Mouse (Mus musculus) right cerebral cortex, adult 2 months (tissue): ENCODE measurements around the gene Pakap.

ENCODE experiments used
- DNase-seq, 2 experiments: peaks; one replicate each; pipeline ENCODE4 v3.0.0; 2021 to 2022; ENCODE audit warnings: low spot score in 2 of 2

Pakap gene

GRCm38 (mm10) chr4:57798286-57799018 lies 230.5 kb downstream of the Pakap start:
- DNase-seq = no peak

GRCm38 (mm10) chr4:57799297-57799696 lies 231.3 kb downstream of the Pakap start:
- DNase-seq = no peak

GRCm38 (mm10) chr4:57801239-57801638 lies 233.3 kb downstream of the Pakap start:
- no peak for DNase-seq

GRCm38 (mm10) chr4:57801986-57802385 lies 234.0 kb downstream of the Pakap start:
- no peak for DNase-seq

GRCm38 (mm10) chr4:57802411-57802810 lies 234.4 kb downstream of the Pakap start:
- DNase-seq = no peak

GRCm38 (mm10) chr4:57804902-57805301 lies 236.9 kb downstream of the Pakap start:
- no peak for DNase-seq

GRCm38 (mm10) chr4:57809449-57809848 lies 241.5 kb downstream of the Pakap start:
- no peak for DNase-seq

- DNase-seq = no peak
These were observed 244.1 kb downstream of the Pakap start for GRCm38 (mm10) chr4:57812075-57812474.

- no peak for DNase-seq
These were observed 245.1 kb downstream of the Pakap start for GRCm38 (mm10) chr4:57812916-57813575.

- no peak for DNase-seq
These were observed 245.6 kb downstream of the Pakap start for GRCm38 (mm10) chr4:57813576-57813945.

- no peak for DNase-seq
These were observed 247.4 kb downstream of the Pakap start for GRCm38 (mm10) chr4:57815355-57815754.

- DNase-seq = no peak
These were observed 248.2 kb downstream of the Pakap start for GRCm38 (mm10) chr4:57816146-57816545.

- DNase-seq = no peak
These were observed 252.9 kb downstream of the Pakap start for GRCm38 (mm10) chr4:57820839-57821374.

GRCm38 (mm10) chr4:57821556-57822356 lies 253.8 kb downstream of the Pakap start:
- DNase-seq = peak; percentile 26 to 36

GRCm38 (mm10) chr4:57822641-57823040 lies 254.7 kb downstream of the Pakap start:
- no peak for DNase-seq

GRCm38 (mm10) chr4:57824626-57825240 lies 256.8 kb downstream of the Pakap start:
- no peak for DNase-seq

GRCm38 (mm10) chr4:57826272-57826671 lies 258.3 kb downstream of the Pakap start:
- no peak for DNase-seq

- DNase-seq = no peak
These were observed 261.2 kb downstream of the Pakap start for GRCm38 (mm10) chr4:57829131-57829530.

GRCm38 (mm10) chr4:57829740-57830139 lies 261.8 kb downstream of the Pakap start:
- DNase-seq = no peak

GRCm38 (mm10) chr4:57832318-57832717 lies 264.3 kb downstream of the Pakap start:
- no peak for DNase-seq

- no peak for DNase-seq
These were observed 265.1 kb downstream of the Pakap start for GRCm38 (mm10) chr4:57833060-57833459.

GRCm38 (mm10) chr4:57834141-57834540 lies 266.2 kb downstream of the Pakap start:
- no peak for DNase-seq
